Mouse (Mus musculus) forebrain, embryonic 15.5 days (tissue): ENCODE measurements around the gene Sesn3. TPM values are rescaled to one million over a fixed set of nuclear protein-coding genes. Genes with fewer than 3 reads are reported as not detected.

Source experiments
- ATAC-seq: fragments of 200-750 bp; cut with Nextera tagmentation; replicated peaks from 2 replicates; pipeline ENCODE4 v1.8.0; 2017; ENCODE audit warnings: mild to moderate bottlenecking, moderate TSS enrichment, moderate library complexity
- H3K27ac ChIP-seq: fragments of 300-500 bp; sonication (generic); replicated peaks from 2 replicates; pipeline ENCODE4 v1.5.1; 2015; ENCODE audit warnings: mild to moderate bottlenecking, inconsistent platforms
- H3K27me3 ChIP-seq: fragments of 300-500 bp; sonication (generic); 2 replicates; pipeline ENCODE4 v1.6.1; 2015; ENCODE audit warnings: inconsistent platforms
- H3K36me3 ChIP-seq: fragments of 300-500 bp; sonication (generic); 2 replicates; pipeline ENCODE4 v1.6.1; 2015; ENCODE audit warnings: mild to moderate bottlenecking, inconsistent platforms
- H3K4me1 ChIP-seq: fragments of 300-500 bp; sonication (generic); 2 replicates; pipeline ENCODE4 v1.6.1; 2015; ENCODE audit warnings: inconsistent platforms
- H3K4me2 ChIP-seq: fragments of 300-500 bp; sonication (generic); replicated peaks from 2 replicates; pipeline ENCODE4 v1.6.1; 2015; ENCODE audit warnings: mild to moderate bottlenecking, inconsistent platforms
- H3K4me3 ChIP-seq: fragments of 300-500 bp; sonication (generic); 2 replicates; pipeline ENCODE4 v1.5.1; 2015; ENCODE audit warnings: mild to moderate bottlenecking, inconsistent platforms
- H3K9ac ChIP-seq: fragments of 300-500 bp; sonication (generic); replicated peaks from 2 replicates; pipeline ENCODE4 v1.6.1; 2015; ENCODE audit warnings: mild to moderate bottlenecking, inconsistent platforms
- H3K9me3 ChIP-seq: fragments of 300-500 bp; sonication (generic); 2 replicates; pipeline ENCODE4 v1.6.1; 2016; ENCODE audit warnings: inconsistent platforms
- WGBS: fragments of 180-500 bp; shearing (Covaris S2); methylation state at CpG from one replicate; pipeline ENCODE4 v1.1.7; 2015; ENCODE audit warnings: mixed read lengths; 5-methylcytosine and 5-hydroxymethylcytosine counted together
- polyA plus RNA-seq: library from polyadenylated mRNA; unstranded; fragments of >200 nt; fragmentation: Nextera tagmentation; extraction: Ambion mirVana; gene quantifications from 2 replicates; pipeline ENCODE4 v1.2.1, GENCODE M21; 2015

Gene Sesn3
- polyA plus RNA-seq, 1 experiment from 2014 or later, result 14.4 TPM

GRCm38 (mm10) chr9:14288500-14288899 is 13.6 kb downstream of the Sesn3 start:
- Histone ChIP-seq H3K4me1 (0 out of 2 replicates have a peak, but pooled peaks cover 6% of the 10 kb centered on the region), H3K27me3 (no peaks in the 10 kb centered on the region), H3K27ac (no peak overlapping the region), H3K4me3 (no peak overlapping the region), H3K9me3 (no peaks in the 10 kb centered on the region), H3K36me3 (no peaks in the 10 kb centered on the region), H3K9ac (no peak overlapping the region), H3K4me2 (no peak overlapping the region)
- no peak for ATAC-seq

- no peak overlapping the region for H3K9ac ChIP-seq
- H3K4me3 ChIP-seq, result no peak overlapping the region
- H3K9me3 ChIP-seq, result no peaks in the 10 kb centered on the region
- 0 out of 2 replicates have a peak, but pooled peaks cover 5% of the 10 kb centered on the region for H3K4me1 ChIP-seq
- H3K36me3 ChIP-seq, result no peaks in the 10 kb centered on the region
- H3K27ac ChIP-seq, result no peak overlapping the region
- no peak overlapping the region for H3K4me2 ChIP-seq
- no peak for ATAC-seq
- 0 out of 2 replicates have a peak, but pooled peaks cover 3% of the 10 kb centered on the region for H3K27me3 ChIP-seq
- WGBS, result 96% methylated on average over 1 of the region's 1 CpGs
Measured at GRCm38 (mm10) chr9:14293866-14294265, 19.0 kb downstream of the Sesn3 start.

GRCm38 (mm10) chr9:14295680-14296440 is 21.0 kb downstream of the Sesn3 start:
- peaks cover 13% of the 10 kb centered on the region; the same call in 1 of the 2 replicates for H3K27me3 ChIP-seq
- no peak overlapping the region for H3K27ac ChIP-seq
- H3K4me3 ChIP-seq, result no peak overlapping the region
- H3K4me1 ChIP-seq, result no peaks in the 10 kb centered on the region
- no peak overlapping the region for H3K4me2 ChIP-seq
- no peaks in the 10 kb centered on the region for H3K9me3 ChIP-seq
- WGBS, result 96% methylated on average over 8 of the region's 8 CpGs
- no peak overlapping the region for H3K9ac ChIP-seq
- ATAC-seq, result no peak
- H3K36me3 ChIP-seq, result no peaks in the 10 kb centered on the region

GRCm38 (mm10) chr9:14297204-14297603 is 22.3 kb downstream of the Sesn3 start:
- H3K36me3 ChIP-seq, result no peaks in the 10 kb centered on the region
- no peak for ATAC-seq
- H3K9ac ChIP-seq, result no peak overlapping the region
- H3K27ac ChIP-seq, result no peak overlapping the region
- peaks cover 13% of the 10 kb centered on the region; the same call in 1 of the 2 replicates for H3K27me3 ChIP-seq
- no peaks in the 10 kb centered on the region for H3K9me3 ChIP-seq
- 78% methylated on average over 5 of the region's 5 CpGs for WGBS
- no peak overlapping the region for H3K4me2 ChIP-seq
- H3K4me1 ChIP-seq, result no peaks in the 10 kb centered on the region
- H3K4me3 ChIP-seq, result no peak overlapping the region

- H3K4me3 ChIP-seq, result no peak overlapping the region
- peaks cover 11% of the 10 kb centered on the region for H3K4me1 ChIP-seq
- no peak overlapping the region for H3K9ac ChIP-seq
- H3K27me3 ChIP-seq, result peaks cover 13% of the 10 kb centered on the region; the same call in 1 of the 2 replicates
- no peak for ATAC-seq
- H3K4me2 ChIP-seq, result no peak overlapping the region
- H3K9me3 ChIP-seq, result no peaks in the 10 kb centered on the region
- no peaks in the 10 kb centered on the region for H3K36me3 ChIP-seq
- H3K27ac ChIP-seq, result no peak overlapping the region
Measured at GRCm38 (mm10) chr9:14299819-14300218, 25.0 kb downstream of the Sesn3 start.

GRCm38 (mm10) chr9:14300795-14301194 is 25.9 kb downstream of the Sesn3 start:
- ATAC-seq, result no peak

GRCm38 (mm10) chr9:14304262-14304968 is 29.5 kb downstream of the Sesn3 start:
- Histone ChIP-seq H3K4me1 (peaks cover 14% of the 10 kb centered on the region), H3K4me3 (no peak overlapping the region), H3K9me3 (no peaks in the 10 kb centered on the region), H3K36me3 (no peaks in the 10 kb centered on the region), H3K27me3 (peaks cover 11% of the 10 kb centered on the region; the same call in 1 of the 2 replicates), H3K9ac (no peak overlapping the region), H3K27ac (no peak overlapping the region), H3K4me2 (0 out of 2 replicates have a peak overlapping the region, but pooled peaks have one; percentile 15)
- peak; percentile 92 for ATAC-seq
- 9% methylated on average over 9 of the region's 9 CpGs for WGBS

More at GRCm38 (mm10) chr9:14300795-14301194, 25.9 kb downstream of the Sesn3 start:
- Histone ChIP-seq H3K27me3 (peaks cover 13% of the 10 kb centered on the region; the same call in 1 of the 2 replicates), H3K4me2 (no peak overlapping the region), H3K4me1 (peaks cover 14% of the 10 kb centered on the region), H3K4me3 (no peak overlapping the region), H3K9me3 (no peaks in the 10 kb centered on the region), H3K27ac (no peak overlapping the region), H3K9ac (no peak overlapping the region), H3K36me3 (no peaks in the 10 kb centered on the region)
- WGBS, result 74% methylated on average over 6 of the region's 6 CpGs

- H3K9me3 ChIP-seq, result no peaks in the 10 kb centered on the region
- no peak overlapping the region for H3K4me3 ChIP-seq
- no peak overlapping the region for H3K4me2 ChIP-seq
- H3K27me3 ChIP-seq, result 0 out of 2 replicates have a peak, but pooled peaks cover 4% of the 10 kb centered on the region
- 95% methylated on average over 3 of the region's 3 CpGs for WGBS
- H3K36me3 ChIP-seq, result peaks cover 3% of the 10 kb centered on the region; the same call in 1 of the 2 replicates
- ATAC-seq, result no peak
- H3K27ac ChIP-seq, result no peak overlapping the region
- no peak overlapping the region for H3K9ac ChIP-seq
- peaks cover 14% of the 10 kb centered on the region for H3K4me1 ChIP-seq
Measured at GRCm38 (mm10) chr9:14307341-14307740, 32.5 kb downstream of the Sesn3 start.

- no peak overlapping the region for H3K4me3 ChIP-seq
- peaks cover 11% of the 10 kb centered on the region; the same call in 1 of the 2 replicates for H3K36me3 ChIP-seq
- no peak overlapping the region for H3K4me2 ChIP-seq
- H3K27me3 ChIP-seq, result no peaks in the 10 kb centered on the region
- no peak overlapping the region for H3K27ac ChIP-seq
- no peaks in the 10 kb centered on the region for H3K4me1 ChIP-seq
- no peak for ATAC-seq
- no peak overlapping the region for H3K9ac ChIP-seq
- H3K9me3 ChIP-seq, result no peaks in the 10 kb centered on the region
- WGBS, result 81% methylated on average over 3 of the region's 3 CpGs
Measured at GRCm38 (mm10) chr9:14313968-14314367, 39.1 kb downstream of the Sesn3 start.

- H3K27me3 ChIP-seq, result no peaks in the 10 kb centered on the region
- no peak overlapping the region for H3K4me3 ChIP-seq
- H3K4me1 ChIP-seq, result no peaks in the 10 kb centered on the region
- H3K36me3 ChIP-seq, result peaks cover 11% of the 10 kb centered on the region; the same call in 1 of the 2 replicates
- no peak overlapping the region for H3K9ac ChIP-seq
- no peaks in the 10 kb centered on the region for H3K9me3 ChIP-seq
- no peak for ATAC-seq
- 74% methylated on average over 7 of the region's 7 CpGs for WGBS
- H3K27ac ChIP-seq, result no peak overlapping the region
- no peak overlapping the region for H3K4me2 ChIP-seq
Measured at GRCm38 (mm10) chr9:14314477-14314876, 39.6 kb downstream of the Sesn3 start.

GRCm38 (mm10) chr9:14316618-14317017 is 41.8 kb downstream of the Sesn3 start:
- H3K9me3 ChIP-seq, result no peaks in the 10 kb centered on the region
- ATAC-seq, result no peak
- H3K9ac ChIP-seq, result no peak overlapping the region
- H3K4me1 ChIP-seq, result no peaks in the 10 kb centered on the region
- H3K27ac ChIP-seq, result no peak overlapping the region
- 97% methylated on average over 1 of the region's 1 CpGs for WGBS
- H3K4me3 ChIP-seq, result no peak overlapping the region
- peaks cover 14% of the 10 kb centered on the region; the same call in 1 of the 2 replicates for H3K36me3 ChIP-seq
- H3K4me2 ChIP-seq, result no peak overlapping the region
- H3K27me3 ChIP-seq, result no peaks in the 10 kb centered on the region

- no peak overlapping the region for H3K9ac ChIP-seq
- ATAC-seq, result no peak
- H3K9me3 ChIP-seq, result no peaks in the 10 kb centered on the region
- H3K4me2 ChIP-seq, result no peak overlapping the region
- H3K4me3 ChIP-seq, result no peak overlapping the region
- H3K27ac ChIP-seq, result no peak overlapping the region
- WGBS, result 79% methylated on average over 4 of the region's 4 CpGs
- H3K27me3 ChIP-seq, result no peaks in the 10 kb centered on the region
- 0 out of 2 replicates have a peak, but pooled peaks cover 4% of the 10 kb centered on the region for H3K36me3 ChIP-seq
- H3K4me1 ChIP-seq, result no peaks in the 10 kb centered on the region
Measured at GRCm38 (mm10) chr9:14335829-14336228, 61.0 kb downstream of the Sesn3 start.
